Mouse (Mus musculus): Measurements from ENCODE around the gene Creb3l2. TPM values are rescaled to one million over a fixed set of nuclear protein-coding genes. Genes with fewer than 3 reads are reported as not detected.

The Creb3l2 gene
- total RNA-seq, 2 experiments from 2014 or later, result 23.2 to 24.1 TPM

- DNase-seq, result no peak
Observed at GRCm38 (mm10) chr6:37325906-37326602, 115.9 kb downstream of the Creb3l2 start.

- no peak for DNase-seq
Observed at GRCm38 (mm10) chr6:37325076-37325475, 116.9 kb downstream of the Creb3l2 start.

- no peak for DNase-seq
Observed at GRCm38 (mm10) chr6:37322641-37323040, 119.3 kb downstream of the Creb3l2 start.

GRCm38 (mm10) chr6:37322088-37322487, 119.9 kb downstream of the Creb3l2 start:
- DNase-seq, result no peak

GRCm38 (mm10) chr6:37317904-37318303, 124.0 kb downstream of the Creb3l2 start:
- no peak for DNase-seq

- DNase-seq, result no peak
Observed at GRCm38 (mm10) chr6:37315440-37315839, 126.5 kb downstream of the Creb3l2 start.

- no peak for DNase-seq
Observed at GRCm38 (mm10) chr6:37310601-37311000, 131.3 kb downstream of the Creb3l2 start.

GRCm38 (mm10) chr6:37306616-37307015, 135.3 kb downstream of the Creb3l2 start:
- no peak for DNase-seq

GRCm38 (mm10) chr6:37300492-37300891, 141.5 kb downstream of the Creb3l2 start:
- DNase-seq, result no peak

- peak in 1 of 2 experiments; percentile 7 for DNase-seq
Observed at GRCm38 (mm10) chr6:37299562-37300390, 142.2 kb downstream of the Creb3l2 start, which contains the start of gene Dgki. Gene Dgki (minus strand): TSS chr6:37300184.

GRCm38 (mm10) chr6:37298982-37299381, 143.0 kb downstream of the Creb3l2 start:
- DNase-seq, result no peak

GRCm38 (mm10) chr6:37297744-37298482, 144.0 kb downstream of the Creb3l2 start:
- DNase-seq, result no peak

- no peak for DNase-seq
Observed at GRCm38 (mm10) chr6:37292068-37292467, 149.9 kb downstream of the Creb3l2 start.

- DNase-seq, result no peak
Observed at GRCm38 (mm10) chr6:37291171-37291570, 150.8 kb downstream of the Creb3l2 start.

- DNase-seq, result no peak
Observed at GRCm38 (mm10) chr6:37290691-37291090, 151.3 kb downstream of the Creb3l2 start.

GRCm38 (mm10) chr6:37286134-37286533, 155.8 kb downstream of the Creb3l2 start:
- DNase-seq, result no peak

- no peak for DNase-seq
Observed at GRCm38 (mm10) chr6:37284879-37285278, 157.1 kb downstream of the Creb3l2 start.

GRCm38 (mm10) chr6:37283336-37283735, 158.6 kb downstream of the Creb3l2 start:
- no peak for DNase-seq

GRCm38 (mm10) chr6:37282659-37283058, 159.3 kb downstream of the Creb3l2 start:
- DNase-seq, result no peak
